8 mouse cellular contexts compared by ENCODE assay signal in the genomic region with DNA sequence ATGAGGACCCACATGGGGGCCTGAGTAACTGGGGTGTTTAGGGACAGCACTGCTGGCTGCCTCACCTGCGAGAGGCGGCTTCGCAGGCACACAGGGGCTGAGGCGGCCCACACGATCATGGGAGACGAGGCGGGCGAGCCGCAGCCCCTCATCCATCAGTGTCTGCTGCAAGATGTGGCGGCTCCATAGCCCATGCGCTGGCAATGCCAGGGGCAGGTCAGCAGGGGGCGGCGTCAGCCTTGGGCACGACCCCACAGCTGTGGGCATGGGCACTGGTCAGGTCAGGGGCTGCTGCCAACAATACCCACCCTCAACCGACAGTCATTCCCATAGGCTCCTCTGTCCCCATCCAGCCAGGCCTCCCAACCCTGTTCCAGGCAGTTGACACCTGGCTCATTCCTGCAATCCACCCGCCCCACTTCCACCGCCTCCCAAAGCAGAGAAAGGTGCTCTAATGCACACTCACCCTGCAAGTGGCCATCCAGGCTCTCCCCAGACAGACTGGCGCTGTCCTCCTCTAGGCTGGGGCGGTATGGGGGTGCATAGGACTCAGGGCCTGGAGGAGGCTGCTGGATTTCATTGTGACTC. TPM values are rescaled to one million over a fixed set of nuclear protein-coding genes. Genes with fewer than 3 reads are reported as not detected.
DNase-seq lines count a peak whose midpoint lies in the region; ATAC-seq and TF ChIP-seq lines count a peak whose summit lies in the region.

No protein-coding gene starts in this region.

- peaks cover 39% of the 10 kb centered on the region for H3K4me1 ChIP-seq in heart, postnatal 0 days (ENCODE audit: control insufficient read depth, insufficient read depth)
- H3K4me1 ChIP-seq in limb, embryonic 12.5 days (replicated peaks) = peaks cover 66% of the 10 kb centered on the region
- H3K4me1 ChIP-seq in midbrain, embryonic 16.5 days (ENCODE audit: control insufficient read depth, insufficient read depth, low read length) = peaks cover 21% of the 10 kb centered on the region

- no peaks in the 10 kb centered on the region for H3K27me3 ChIP-seq in heart, postnatal 0 days (ENCODE audit: control insufficient read depth, insufficient read depth, low read length)
- no peaks in the 10 kb centered on the region for H3K27me3 ChIP-seq in limb, embryonic 12.5 days
- H3K27me3 ChIP-seq in midbrain, embryonic 16.5 days (ENCODE audit: control insufficient read depth, insufficient read depth, low read depth, low read length) = peaks cover 62% of the 10 kb centered on the region

- DNase-seq in ovary, postnatal 36 days (ENCODE audit: low spot score) = peak; percentile 60
- DNase-seq in ovary, postnatal 10 days (ENCODE audit: low spot score) = no peak
- DNase-seq in cerebellum, postnatal 14 days = peak; percentile 41 to 63
- DNase-seq in heart, postnatal 0 days (ENCODE audit: low spot score) = no peak
- peak; percentile 77 for DNase-seq in thymus, postnatal 4 days
- no peak for DNase-seq in layer of hippocampus, adult 9-10 months (ENCODE audit: low spot score)

- WGBS in heart, postnatal 0 days = 39% methylated on average over 18 of the region's 19 CpGs
- 20% methylated on average over 19 of the region's 19 CpGs for WGBS in limb, embryonic 12.5 days
- WGBS in midbrain, embryonic 16.5 days = 13% methylated on average over 19 of the region's 19 CpGs

- peak overlapping the region; percentile 39; the same call in 1 of the 2 replicates for H3K9ac ChIP-seq in heart, postnatal 0 days (replicated peaks; ENCODE audit: low read depth, low read length)
- H3K9ac ChIP-seq in limb, embryonic 12.5 days (replicated peaks) = peak overlapping the region; percentile 48
- no peak overlapping the region for H3K9ac ChIP-seq in midbrain, embryonic 16.5 days (ENCODE audit: low read depth, low read length)

- no peak for TF ChIP-seq CTCF in heart, postnatal 0 days (IDR thresholded peaks at IDR 0.05; ENCODE audit: low read depth)

- peaks cover 40% of the 10 kb centered on the region for H3K36me3 ChIP-seq in heart, postnatal 0 days (replicated peaks; ENCODE audit: control insufficient read depth, insufficient read depth, low read length)
- peaks cover 49% of the 10 kb centered on the region for H3K36me3 ChIP-seq in limb, embryonic 12.5 days
- H3K36me3 ChIP-seq in midbrain, embryonic 16.5 days (ENCODE audit: control insufficient read depth, insufficient read depth, low read length) = no peaks in the 10 kb centered on the region

- no peak for TF ChIP-seq EP300 in heart, postnatal 0 days (IDR thresholded peaks at IDR 0.05; ENCODE audit: low read depth)

- peak overlapping the region; percentile 42; the same call in 1 of the 2 replicates for H3K4me3 ChIP-seq in heart, postnatal 0 days (ENCODE audit: low read depth, low read length)
- peak overlapping the region; percentile 22 for H3K4me3 ChIP-seq in limb, embryonic 12.5 days (replicated peaks)
- H3K4me3 ChIP-seq in midbrain, embryonic 16.5 days (ENCODE audit: low read depth, low read length) = no peak overlapping the region

- peak overlapping the region; percentile 67 for H3K4me2 ChIP-seq in heart, postnatal 0 days (ENCODE audit: low read depth, low read length)
- peak overlapping the region; percentile 88 for H3K4me2 ChIP-seq in limb, embryonic 12.5 days
- H3K4me2 ChIP-seq in midbrain, embryonic 16.5 days (ENCODE audit: low read length) = peak overlapping the region; percentile 17; the same call in 1 of the 2 replicates

- peak overlapping the region; percentile 79 for H3K27ac ChIP-seq in heart, postnatal 0 days (ENCODE audit: low read depth)
- peak overlapping the region; percentile 84 for H3K27ac ChIP-seq in limb, embryonic 12.5 days
- no peak overlapping the region for H3K27ac ChIP-seq in midbrain, embryonic 16.5 days (ENCODE audit: low read length)

- no peak for ATAC-seq in heart, postnatal 0 days (ENCODE audit: insufficient read depth, low read depth)
- ATAC-seq in limb, embryonic 12.5 days (ENCODE audit: insufficient number of reproducible peaks, insufficient read depth, low FRiP score, low TSS enrichment, low read depth) = no peak
- no peak for ATAC-seq in midbrain, embryonic 16.5 days

- H3K9me3 ChIP-seq in heart, postnatal 0 days (replicated peaks; ENCODE audit: control insufficient read depth, low read length) = no peaks in the 10 kb centered on the region
- no peaks in the 10 kb centered on the region for H3K9me3 ChIP-seq in limb, embryonic 12.5 days
- no peaks in the 10 kb centered on the region for H3K9me3 ChIP-seq in midbrain, embryonic 16.5 days (replicated peaks; ENCODE audit: control insufficient read depth, low read length, poor library complexity, severe bottlenecking)

RNA-seq across cellular contexts. Expression of a gene that starts 3.9 kb away (rescaled TPM):
- total RNA-seq in heart, postnatal 0 days (2014; rRNA removed; ENCODE audit: low replicate concordance) = 10.0 and 16.0 TPM in 2 replicates
- polyA plus RNA-seq in heart, postnatal 0 days (2015; fragmentation: Nextera tagmentation; extraction: Ambion mirVana) = 4.2 and 4.5 TPM in 2 replicates
- polyA plus RNA-seq in limb, embryonic 12.5 days (2016; fragmentation: Nextera tagmentation; extraction: Ambion mirVana) = 12.6 and 13.5 TPM in 2 replicates
- 3.2 TPM in 2 replicates for polyA plus RNA-seq in midbrain, embryonic 16.5 days (2015; fragmentation: Nextera tagmentation; extraction: Ambion mirVana)

RNA-seq across cellular contexts. Expression of a gene that starts 5.6 kb away (rescaled TPM):
- 15.3 and 17.0 TPM in 2 replicates for total RNA-seq in heart, postnatal 0 days (2014; rRNA removed; ENCODE audit: low replicate concordance)
- polyA plus RNA-seq in heart, postnatal 0 days (2015; fragmentation: Nextera tagmentation; extraction: Ambion mirVana) = 4.0 and 5.3 TPM in 2 replicates
- polyA plus RNA-seq in limb, embryonic 12.5 days (2016; fragmentation: Nextera tagmentation; extraction: Ambion mirVana) = 15.3 and 19.1 TPM in 2 replicates
- polyA plus RNA-seq in midbrain, embryonic 16.5 days (2015; fragmentation: Nextera tagmentation; extraction: Ambion mirVana) = 1.6 and 2.1 TPM in 2 replicates

RNA-seq across cellular contexts. Expression of a gene that starts 20.0 kb away (rescaled TPM):
- 38.1 and 42.3 TPM in 2 replicates for total RNA-seq in heart, postnatal 0 days (2014; rRNA removed; ENCODE audit: low replicate concordance)
- polyA plus RNA-seq in heart, postnatal 0 days (2015; fragmentation: Nextera tagmentation; extraction: Ambion mirVana) = 24.0 and 24.6 TPM in 2 replicates
- 8.7 and 12.1 TPM in 2 replicates for polyA plus RNA-seq in limb, embryonic 12.5 days (2016; fragmentation: Nextera tagmentation; extraction: Ambion mirVana)
- 4.4 and 5.4 TPM in 2 replicates for polyA plus RNA-seq in midbrain, embryonic 16.5 days (2015; fragmentation: Nextera tagmentation; extraction: Ambion mirVana)

RNA-seq across cellular contexts. Expression of a gene that starts 41.8 kb away (rescaled TPM):
- total RNA-seq in heart, postnatal 0 days (2014; rRNA removed; ENCODE audit: low replicate concordance) = 37.0 and 65.9 TPM in 2 replicates
- polyA plus RNA-seq in heart, postnatal 0 days (2015; fragmentation: Nextera tagmentation; extraction: Ambion mirVana) = 15.4 and 15.7 TPM in 2 replicates
- polyA plus RNA-seq in limb, embryonic 12.5 days (2016; fragmentation: Nextera tagmentation; extraction: Ambion mirVana) = 87.6 and 94.7 TPM in 2 replicates
- polyA plus RNA-seq in midbrain, embryonic 16.5 days (2015; fragmentation: Nextera tagmentation; extraction: Ambion mirVana) = 110 and 117 TPM in 2 replicates

RNA-seq across cellular contexts. Expression of a gene that starts 42.2 kb away (rescaled TPM):
- total RNA-seq in heart, postnatal 0 days (2014; rRNA removed; ENCODE audit: low replicate concordance) = not detected in 2 replicates
- polyA plus RNA-seq in heart, postnatal 0 days (2015; fragmentation: Nextera tagmentation; extraction: Ambion mirVana) = 0.04 and 0.05 TPM in 2 replicates
- 0.33 and 0.59 TPM in 2 replicates for polyA plus RNA-seq in limb, embryonic 12.5 days (2016; fragmentation: Nextera tagmentation; extraction: Ambion mirVana)
- polyA plus RNA-seq in midbrain, embryonic 16.5 days (2015; fragmentation: Nextera tagmentation; extraction: Ambion mirVana) = 0.60 and 0.93 TPM in 2 replicates

Comparison
In these comparisons a context has a peak if more than half of its experiments do, and no peak if none do; other contexts are left out.
1. DNase-seq: peak in ovary, postnatal 36 days (single experiment), cerebellum, postnatal 14 days (2 of 2) and thymus, postnatal 4 days (single experiment); none in ovary, postnatal 10 days (single experiment), heart, postnatal 0 days (single experiment) and layer of hippocampus, adult 9-10 months (single experiment).
2. H3K4me2 ChIP-seq: peak in every context shown above with its lines; median percentile 88 in limb, embryonic 12.5 days; 67 in heart, postnatal 0 days; 17 in midbrain, embryonic 16.5 days.